Mouse (Mus musculus): Measurements from ENCODE around the gene Nck2. TPM values are rescaled to one million over a fixed set of nuclear protein-coding genes. Genes with fewer than 3 reads are reported as not detected.

The Nck2 gene
- 39.1 and 43.4 TPM in 2 replicates for polyA plus RNA-seq (2012; rRNA removed)

- TF ChIP-seq CTCF (IDR thresholded peaks at IDR 0.05; ENCODE audit: insufficient read depth, low read length) (no peak), POLR2A (IDR thresholded peaks at IDR 0.05; ENCODE audit: borderline replicate concordance, extremely low read depth, low read depth, low read length) (no peak)
- DNase-seq, result peak; percentile 24
These were observed at the start of gene Nck2 for GRCm38 (mm10) chr1:43444531-43444930. Nck2 (plus strand) TSS chr1:43444579.

GRCm38 (mm10) chr1:43395040-43395439 lies 49.3 kb upstream of the Nck2 start:
- H3K4me1 ChIP-seq (ENCODE audit: control insufficient read depth, insufficient read depth, low read length), result no peaks in the 10 kb centered on the region
- TF ChIP-seq POLR2A (IDR thresholded peaks at IDR 0.05; ENCODE audit: borderline replicate concordance, extremely low read depth, low read depth, low read length), result no peak
- TF ChIP-seq CTCF (IDR thresholded peaks at IDR 0.05; ENCODE audit: insufficient read depth, low read length), result no peak
- no peak for DNase-seq
- H3K4me3 ChIP-seq (replicated peaks; ENCODE audit: extremely low read depth, low read depth, low read length), result no peak overlapping the region
- WGBS, result 81% methylated on average over 2 of the region's 2 CpGs

More at GRCm38 (mm10) chr1:43444531-43444930, at the start of gene Nck2:
- Histone ChIP-seq H3K4me3 (replicated peaks; ENCODE audit: extremely low read depth, low read depth, low read length) (peak within 1 kb of the TSS; percentile 78), H3K4me1 (ENCODE audit: control insufficient read depth, insufficient read depth, low read length) (peaks cover 5% of the 10 kb centered on the region; the same call in 1 of the 2 replicates)
- 32% methylated on average over 9 of the region's 9 CpGs for WGBS

GRCm38 (mm10) chr1:43395799-43396198 lies 48.6 kb upstream of the Nck2 start:
- 85% methylated on average over 1 of the region's 1 CpGs for WGBS
- DNase-seq, result no peak
- TF ChIP-seq POLR2A (IDR thresholded peaks at IDR 0.05; ENCODE audit: borderline replicate concordance, extremely low read depth, low read depth, low read length), result no peak
- TF ChIP-seq CTCF (IDR thresholded peaks at IDR 0.05; ENCODE audit: insufficient read depth, low read length), result no peak
- H3K4me3 ChIP-seq (replicated peaks; ENCODE audit: extremely low read depth, low read depth, low read length), result no peak overlapping the region
- H3K4me1 ChIP-seq (ENCODE audit: control insufficient read depth, insufficient read depth, low read length), result no peaks in the 10 kb centered on the region

- Histone ChIP-seq H3K4me1 (ENCODE audit: control insufficient read depth, insufficient read depth, low read length) (no peaks in the 10 kb centered on the region), H3K4me3 (replicated peaks; ENCODE audit: extremely low read depth, low read depth, low read length) (no peak overlapping the region)
- DNase-seq, result no peak
- TF ChIP-seq POLR2A (IDR thresholded peaks at IDR 0.05; ENCODE audit: borderline replicate concordance, extremely low read depth, low read depth, low read length), result no peak
- TF ChIP-seq CTCF (IDR thresholded peaks at IDR 0.05; ENCODE audit: insufficient read depth, low read length), result no peak
- 71% methylated on average over 5 of the region's 5 CpGs for WGBS
These were observed 47.9 kb upstream of the Nck2 start for GRCm38 (mm10) chr1:43396522-43396921.

- Histone ChIP-seq H3K4me1 (ENCODE audit: control insufficient read depth, insufficient read depth, low read length) (no peaks in the 10 kb centered on the region), H3K4me3 (replicated peaks; ENCODE audit: extremely low read depth, low read depth, low read length) (no peak overlapping the region)
- DNase-seq, result no peak
- TF ChIP-seq POLR2A (IDR thresholded peaks at IDR 0.05; ENCODE audit: borderline replicate concordance, extremely low read depth, low read depth, low read length), result no peak
- no peak for TF ChIP-seq CTCF (IDR thresholded peaks at IDR 0.05; ENCODE audit: insufficient read depth, low read length)
- WGBS, result 96% methylated on average over 2 of the region's 2 CpGs
These were observed 47.3 kb upstream of the Nck2 start for GRCm38 (mm10) chr1:43397096-43397495.

- TF ChIP-seq CTCF (IDR thresholded peaks at IDR 0.05; ENCODE audit: insufficient read depth, low read length) (no peak), POLR2A (IDR thresholded peaks at IDR 0.05; ENCODE audit: borderline replicate concordance, extremely low read depth, low read depth, low read length) (no peak)
- WGBS, result 82% methylated on average over 10 of the region's 10 CpGs
- H3K4me3 ChIP-seq (replicated peaks; ENCODE audit: extremely low read depth, low read depth, low read length), result no peak overlapping the region
- H3K4me1 ChIP-seq (ENCODE audit: control insufficient read depth, insufficient read depth, low read length), result no peaks in the 10 kb centered on the region
- DNase-seq, result no peak
These were observed 45.4 kb upstream of the Nck2 start for GRCm38 (mm10) chr1:43398738-43399601.

GRCm38 (mm10) chr1:43399602-43400216 lies 44.7 kb upstream of the Nck2 start:
- Histone ChIP-seq H3K4me3 (replicated peaks; ENCODE audit: extremely low read depth, low read depth, low read length) (no peak overlapping the region), H3K4me1 (ENCODE audit: control insufficient read depth, insufficient read depth, low read length) (no peaks in the 10 kb centered on the region)
- DNase-seq, result no peak
- no peak for TF ChIP-seq POLR2A (IDR thresholded peaks at IDR 0.05; ENCODE audit: borderline replicate concordance, extremely low read depth, low read depth, low read length)
- TF ChIP-seq CTCF (IDR thresholded peaks at IDR 0.05; ENCODE audit: insufficient read depth, low read length), result no peak
- 65% methylated on average over 8 of the region's 8 CpGs for WGBS

GRCm38 (mm10) chr1:43400655-43401054 lies 43.7 kb upstream of the Nck2 start:
- WGBS, result 82% methylated on average over 3 of the region's 3 CpGs
- H3K4me1 ChIP-seq (ENCODE audit: control insufficient read depth, insufficient read depth, low read length), result no peaks in the 10 kb centered on the region
- H3K4me3 ChIP-seq (replicated peaks; ENCODE audit: extremely low read depth, low read depth, low read length), result no peak overlapping the region
- DNase-seq, result no peak
- TF ChIP-seq POLR2A (IDR thresholded peaks at IDR 0.05; ENCODE audit: borderline replicate concordance, extremely low read depth, low read depth, low read length), result no peak
- TF ChIP-seq CTCF (IDR thresholded peaks at IDR 0.05; ENCODE audit: insufficient read depth, low read length), result no peak

- no peaks in the 10 kb centered on the region for H3K4me1 ChIP-seq (ENCODE audit: control insufficient read depth, insufficient read depth, low read length)
- no peak for DNase-seq
- no peak overlapping the region for H3K4me3 ChIP-seq (replicated peaks; ENCODE audit: extremely low read depth, low read depth, low read length)
- TF ChIP-seq POLR2A (IDR thresholded peaks at IDR 0.05; ENCODE audit: borderline replicate concordance, extremely low read depth, low read depth, low read length), result no peak
- TF ChIP-seq CTCF (IDR thresholded peaks at IDR 0.05; ENCODE audit: insufficient read depth, low read length), result no peak
These were observed 41.0 kb upstream of the Nck2 start for GRCm38 (mm10) chr1:43403341-43403740.

All from lung, adult 2 months (tissue).